Mouse (Mus musculus): Measurements from ENCODE around the gene Gm45902. TPM values are rescaled to one million over a fixed set of nuclear protein-coding genes. Genes with fewer than 3 reads are reported as not detected.

Gm45902 gene
- polyA plus RNA-seq, 1 experiment from 2014 or later, result 7.9 TPM

DNA sequence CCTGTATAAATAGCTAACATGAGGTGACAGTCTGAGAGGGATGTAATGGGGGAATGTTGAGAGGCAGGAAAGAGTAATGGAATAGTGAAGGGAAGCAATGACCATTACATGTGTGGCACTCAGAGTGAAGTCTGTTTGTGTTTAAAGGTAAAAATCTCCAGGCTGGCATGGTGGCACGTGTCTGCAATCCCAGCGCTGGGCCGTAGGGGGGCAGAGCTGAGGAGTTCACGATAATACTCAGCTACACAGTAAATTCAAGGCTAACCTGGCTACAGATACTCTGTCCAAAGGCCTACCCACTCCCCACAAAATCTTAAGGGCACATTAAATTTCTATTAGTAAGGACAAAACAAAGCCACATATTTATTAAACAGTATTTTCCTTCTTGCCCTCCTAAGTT lies 56.0 kb downstream of the Gm45902 start:
- 79% methylated on average over 4 of the region's 4 CpGs for WGBS

More for the DNA sequence above, 56.0 kb downstream of the Gm45902 start:
- Histone ChIP-seq H3K27ac (replicated peaks; ENCODE audit: low read depth, low read length) (no peak overlapping the region), H3K9ac (ENCODE audit: low read length) (no peak overlapping the region), H3K27me3 (ENCODE audit: control insufficient read depth, insufficient read depth, low read length) (no peaks in the 10 kb centered on the region), H3K4me2 (ENCODE audit: low read depth, severe bottlenecking) (no peak overlapping the region), H3K4me3 (ENCODE audit: low read depth, low read length) (no peak overlapping the region), H3K4me1 (ENCODE audit: control insufficient read depth, insufficient read depth, low read length) (no peaks in the 10 kb centered on the region), H3K36me3 (ENCODE audit: control insufficient read depth, insufficient read depth, low read length) (peaks cover 7% of the 10 kb centered on the region; the same call in 1 of the 2 replicates), H3K9me3 (ENCODE audit: control insufficient read depth, low read length) (no peaks in the 10 kb centered on the region)
- DNase-seq (ENCODE audit: low spot score), result no peak
- no peak for ATAC-seq (ENCODE audit: insufficient number of reproducible peaks, low FRiP score, low TSS enrichment, low read depth)

Other genes starting within 250 kb of the Gm45902 start
- 35.1 and 35.5 TPM in 2 replicates for gene Nmt2, start 228.6 kb downstream of the Gm45902 start, polyA plus RNA-seq (2014; fragmentation: Nextera tagmentation; extraction: Ambion mirVana)
- 18.7 and 22.3 TPM in 2 replicates for gene Rpp38, start 180.1 kb downstream of the Gm45902 start, polyA plus RNA-seq (2014; fragmentation: Nextera tagmentation; extraction: Ambion mirVana)
- not detected in 2 replicates for gene Acbd7, start 176.6 kb downstream of the Gm45902 start, polyA plus RNA-seq (2014; fragmentation: Nextera tagmentation; extraction: Ambion mirVana)
- gene Olah, start 115.6 kb downstream of the Gm45902 start, polyA plus RNA-seq (2014; fragmentation: Nextera tagmentation; extraction: Ambion mirVana), result not detected in 2 replicates
- gene Meig1, start 90.1 kb downstream of the Gm45902 start, polyA plus RNA-seq (2014; fragmentation: Nextera tagmentation; extraction: Ambion mirVana), result not detected in 2 replicates
- gene Dclre1c, start 88.7 kb downstream of the Gm45902 start, polyA plus RNA-seq (2014; fragmentation: Nextera tagmentation; extraction: Ambion mirVana), result 5.5 and 5.6 TPM in 2 replicates
- 46.4 and 49.2 TPM in 2 replicates for gene Suv39h2, start 37.8 kb downstream of the Gm45902 start, polyA plus RNA-seq (2014; fragmentation: Nextera tagmentation; extraction: Ambion mirVana)
- gene Hspa14, start within 50 bp of the Gm45902 start, polyA plus RNA-seq (2014; fragmentation: Nextera tagmentation; extraction: Ambion mirVana), result 120 and 122 TPM in 2 replicates
- not detected in 2 replicates for gene Cdnf, start 240 bp upstream of the Gm45902 start, polyA plus RNA-seq (2014; fragmentation: Nextera tagmentation; extraction: Ambion mirVana)
- 61.0 and 61.9 TPM in 2 replicates for gene Fam107b, start 57.7 kb upstream of the Gm45902 start, polyA plus RNA-seq (2014; fragmentation: Nextera tagmentation; extraction: Ambion mirVana)

Measured in limb, embryonic 11.5 days (tissue).